In the genomic region with DNA sequence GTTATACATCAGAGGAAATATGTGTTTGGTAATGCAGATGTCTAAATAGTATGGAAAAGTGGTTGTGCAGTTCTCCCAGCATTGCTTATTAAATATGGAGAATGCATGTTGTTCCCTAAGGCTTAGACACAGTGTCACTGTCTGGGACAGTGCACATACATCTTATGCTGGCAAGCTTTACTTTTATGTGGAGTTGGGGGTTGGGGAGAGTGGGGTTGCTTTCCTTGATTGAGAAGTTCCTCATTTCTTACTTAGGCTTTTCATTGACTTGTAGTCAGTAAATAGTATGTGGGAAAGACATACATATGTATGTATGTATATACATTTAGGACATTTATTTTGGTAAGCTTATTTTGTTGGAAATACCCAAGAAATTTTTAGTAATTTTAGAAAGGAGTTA, we compare ENCODE assay signal across 26 mouse cellular contexts. TPM values are rescaled to one million over a fixed set of nuclear protein-coding genes. Genes with fewer than 3 reads are reported as not detected.
DNase-seq lines count a peak whose midpoint lies in the region; ATAC-seq and TF ChIP-seq lines count a peak whose summit lies in the region.
"Had no signal": no experiment of that assay in that cellular context is flagged by ENCODE, and none has a peak within 500 bp of the region (broad histone marks: within the 10 kb centered on the region; RNA-seq: fewer than 3 reads in every experiment).

No protein-coding gene starts in this region.

- H3K4me1 ChIP-seq in liver, embryonic 13.5 days (replicated peaks), result peaks cover 38% of the 10 kb centered on the region
- peaks cover 30% of the 10 kb centered on the region for H3K4me1 ChIP-seq in G1E (ENCODE audit: insufficient read depth, low read depth, low read length)
- H3K4me1 ChIP-seq in liver, postnatal 0 days (ENCODE audit: insufficient read depth), result peaks cover 18% of the 10 kb centered on the region

- H3K27ac ChIP-seq in liver, embryonic 13.5 days, result no peak overlapping the region
- H3K27ac ChIP-seq in liver, postnatal 0 days (ENCODE audit: low read depth), result no peak overlapping the region
- H3K27ac ChIP-seq: embryonic facial prominence, embryonic 12.5 days; embryonic facial prominence, embryonic 15.5 days; forebrain, embryonic 10.5 days; forebrain, embryonic 13.5 days; heart, adult 2 months; heart, embryonic 10.5 days; heart, embryonic 13.5 days; hindbrain, embryonic 14.5 days had no signal

- no peaks in the 10 kb centered on the region for H3K9me3 ChIP-seq in liver, embryonic 13.5 days (replicated peaks)
- no peaks in the 10 kb centered on the region for H3K9me3 ChIP-seq in G1E (replicated peaks)
- no peaks in the 10 kb centered on the region for H3K9me3 ChIP-seq in liver, postnatal 0 days (ENCODE audit: low read length)
- H3K9me3 ChIP-seq: embryonic facial prominence, embryonic 12.5 days; embryonic facial prominence, embryonic 15.5 days; forebrain, embryonic 10.5 days; forebrain, embryonic 13.5 days; heart, embryonic 10.5 days; heart, embryonic 13.5 days had no signal

- no peak for DNase-seq in liver, embryonic 13.5 days
- DNase-seq in liver (no peak), G1E (ENCODE audit: low spot score) (peak; percentile 11)
- no peak for DNase-seq in liver, postnatal 0 days
- DNase-seq in kidney, adult 18-20 months, result no peak
- DNase-seq in urinary bladder, adult 18-20 months (ENCODE audit: low spot score in 2 of 2), result no peak
- DNase-seq: adrenal gland, postnatal 10 days; B cell, adult 2 months; cerebellum, adult 11 months; cerebellum, adult 2 months; cerebellum, adult 9-11 months; gastrocnemius, postnatal 10 days; gastrocnemius, postnatal 36 days; heart, adult 2 months; heart, postnatal 14 days; heart, postnatal 4 days had no signal

- no peak overlapping the region for H3K4me3 ChIP-seq in liver, embryonic 13.5 days (replicated peaks)
- H3K4me3 ChIP-seq in G1E (ENCODE audit: low read depth, low read length), result no peak overlapping the region
- H3K4me3 ChIP-seq in liver, postnatal 0 days (ENCODE audit: low read depth, low read length), result no peak overlapping the region
- H3K4me3 ChIP-seq: embryonic facial prominence, embryonic 12.5 days; embryonic facial prominence, embryonic 15.5 days; forebrain, embryonic 10.5 days; forebrain, embryonic 13.5 days; heart, adult 2 months; heart, embryonic 10.5 days; heart, embryonic 13.5 days had no signal

- no peak for TF ChIP-seq CTCF in G1E (IDR thresholded peaks at IDR 0.05; ENCODE audit: low read depth, low read length)
- no peak for TF ChIP-seq CTCF in liver, postnatal 0 days (IDR thresholded peaks at IDR 0.05; ENCODE audit: low read depth)

- H3K9ac ChIP-seq in liver, embryonic 13.5 days, result no peak overlapping the region
- H3K9ac ChIP-seq in liver, postnatal 0 days (replicated peaks), result no peak overlapping the region
- H3K9ac ChIP-seq: embryonic facial prominence, embryonic 12.5 days; embryonic facial prominence, embryonic 15.5 days; forebrain, embryonic 13.5 days; heart, embryonic 13.5 days; hindbrain, embryonic 14.5 days had no signal

- no peak for ATAC-seq in liver, embryonic 13.5 days (ENCODE audit: low read depth)
- no peak for ATAC-seq in G1E (ENCODE audit: extremely low read depth, insufficient number of reproducible peaks, low FRiP score, poor library complexity, severe bottlenecking)
- no peak for ATAC-seq in liver, postnatal 0 days
- ATAC-seq: forebrain, embryonic 13.5 days; forebrain, embryonic 16.5 days; Patski had no signal

- no peak for TF ChIP-seq EP300 in liver, postnatal 0 days (IDR thresholded peaks at IDR 0.05; ENCODE audit: low read depth)

- H3K4me2 ChIP-seq in liver, embryonic 13.5 days, result peak overlapping the region; percentile 30; the same call in 1 of the 2 replicates
- 0 out of 2 replicates have a peak overlapping the region, but pooled peaks have one; percentile 23 for H3K4me2 ChIP-seq in liver, postnatal 0 days (ENCODE audit: low read depth, low read length)
- H3K4me2 ChIP-seq: embryonic facial prominence, embryonic 12.5 days; embryonic facial prominence, embryonic 15.5 days; forebrain, embryonic 13.5 days; heart, embryonic 13.5 days; hindbrain, embryonic 14.5 days had no signal

- no peaks in the 10 kb centered on the region for H3K27me3 ChIP-seq in liver, embryonic 13.5 days
- no peaks in the 10 kb centered on the region for H3K27me3 ChIP-seq in G1E (ENCODE audit: insufficient read depth, low read length)
- H3K27me3 ChIP-seq in liver, postnatal 0 days (ENCODE audit: insufficient read depth, low read length), result no peaks in the 10 kb centered on the region
- H3K27me3 ChIP-seq: CH12.LX; embryonic facial prominence, embryonic 12.5 days; embryonic facial prominence, embryonic 15.5 days; forebrain, embryonic 13.5 days; heart, embryonic 13.5 days; Patski had no signal

- peaks cover 21% of the 10 kb centered on the region for H3K36me3 ChIP-seq in liver, embryonic 13.5 days
- H3K36me3 ChIP-seq in G1E (replicated peaks), result peaks cover 31% of the 10 kb centered on the region
- peaks cover 19% of the 10 kb centered on the region for H3K36me3 ChIP-seq in liver, postnatal 0 days (replicated peaks; ENCODE audit: insufficient read depth, low read length)

RNA-seq across cellular contexts. Expression of gene Herc2, which starts 3.0 kb away (rescaled TPM):
- 15.6 and 15.7 TPM in 2 replicates for polyA plus RNA-seq in liver, embryonic 13.5 days (2015; fragmentation: Nextera tagmentation; extraction: Ambion mirVana)
- total RNA-seq in G1E (2014; fragmentation: Nextera tagmentation) (51.5 and 54.0 TPM in 2 replicates), G1E (2017) (37.3 and 39.1 TPM in 2 replicates)
- 2.8 and 4.0 TPM in 2 replicates for polyA plus RNA-seq in G1E (2012)
- 7.1 and 8.8 TPM in 2 replicates for polyA plus RNA-seq in liver, postnatal 0 days (2015; fragmentation: Nextera tagmentation; extraction: Ambion mirVana)

RNA-seq across cellular contexts. Expression of gene Nipa1, which starts 33.2 kb away (rescaled TPM):
- polyA plus RNA-seq in liver, embryonic 13.5 days (2015; fragmentation: Nextera tagmentation; extraction: Ambion mirVana), result 15.6 and 16.2 TPM in 2 replicates
- total RNA-seq in G1E (2014; fragmentation: Nextera tagmentation), result 6.4 and 10.2 TPM in 2 replicates
- total RNA-seq in G1E (2017), result 7.5 and 8.0 TPM in 2 replicates
- polyA plus RNA-seq in G1E (2012), result 2.0 and 2.2 TPM in 2 replicates
- 3.8 and 4.5 TPM in 2 replicates for polyA plus RNA-seq in liver, postnatal 0 days (2015; fragmentation: Nextera tagmentation; extraction: Ambion mirVana)
